Mouse (Mus musculus) erythroblast, embryonic 14.5 days (primary cell): ENCODE results near the gene Haao. TPM values are rescaled to one million over a fixed set of nuclear protein-coding genes. Genes with fewer than 3 reads are reported as not detected.

Experiments used
- H3K27me3 ChIP-seq: 2 replicates; pipeline ENCODE4 v1.6.1; 2012; ENCODE audit warnings: inconsistent platforms; ENCODE audit not compliant: control insufficient read depth
- H3K36me3 ChIP-seq: 2 replicates; pipeline ENCODE4 v1.6.1; 2012; ENCODE audit warnings: mild to moderate bottlenecking, inconsistent platforms; ENCODE audit not compliant: control insufficient read depth
- H3K4me1 ChIP-seq: 2 replicates; pipeline ENCODE4 v1.6.1; 2012; ENCODE audit warnings: inconsistent platforms; ENCODE audit not compliant: control insufficient read depth
- H3K4me3 ChIP-seq: replicated peaks from 2 replicates; pipeline ENCODE3; 2012; ENCODE audit warnings: moderate library complexity, mild to moderate bottlenecking, inconsistent platforms
- H3K9me3 ChIP-seq: 2 replicates; pipeline ENCODE4 v1.6.1; 2012; ENCODE audit warnings: low read length, inconsistent platforms, mixed read lengths; ENCODE audit not compliant: control insufficient read depth
- GATA1 ChIP-seq: IDR thresholded peaks from 2 replicates; pipeline ENCODE4 v1.6.1; 2012; ENCODE audit warnings: low read length, inconsistent platforms, mixed read lengths
- TAL1 ChIP-seq: IDR thresholded peaks from 3 replicates; pipeline ENCODE4 v1.6.1; 2012; ENCODE audit warnings: low read length, inconsistent platforms, mixed read lengths
- polyA plus RNA-seq: library from polyadenylated mRNA; stranded (reverse); fragments of >175 nt; gene quantifications from 2 replicates; pipeline ENCODE4 v1.2.3, GENCODE M21; 2012

Gene Haao
- 0.12 TPM in 1 of 2 replicates, not detected in the other for polyA plus RNA-seq

DNA sequence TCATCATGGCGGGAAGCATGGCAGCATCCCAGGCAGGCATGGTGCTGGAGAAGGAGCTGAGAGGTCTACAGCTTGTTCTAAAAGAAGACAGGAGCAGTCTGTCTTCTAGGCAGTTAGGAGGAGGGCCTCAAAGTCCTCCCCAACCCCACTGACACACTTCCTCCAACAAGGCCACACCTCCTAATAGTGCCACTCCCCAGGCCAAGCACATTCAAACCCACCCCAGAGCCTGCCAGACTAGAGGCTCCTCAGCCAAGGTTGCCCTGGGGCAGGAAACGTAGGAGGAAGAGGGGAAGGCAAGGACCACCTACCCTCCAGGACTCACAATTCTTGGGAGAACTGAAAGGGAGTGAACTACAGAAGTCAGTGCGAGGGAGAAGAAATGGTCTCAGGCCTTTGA is at the start of gene Haao:
Haao (minus strand) TSS at position 149 of the 400 bp plus-strand sequence.
- H3K4me1 ChIP-seq = peaks cover 17% of the 10 kb centered on the region

DNA sequence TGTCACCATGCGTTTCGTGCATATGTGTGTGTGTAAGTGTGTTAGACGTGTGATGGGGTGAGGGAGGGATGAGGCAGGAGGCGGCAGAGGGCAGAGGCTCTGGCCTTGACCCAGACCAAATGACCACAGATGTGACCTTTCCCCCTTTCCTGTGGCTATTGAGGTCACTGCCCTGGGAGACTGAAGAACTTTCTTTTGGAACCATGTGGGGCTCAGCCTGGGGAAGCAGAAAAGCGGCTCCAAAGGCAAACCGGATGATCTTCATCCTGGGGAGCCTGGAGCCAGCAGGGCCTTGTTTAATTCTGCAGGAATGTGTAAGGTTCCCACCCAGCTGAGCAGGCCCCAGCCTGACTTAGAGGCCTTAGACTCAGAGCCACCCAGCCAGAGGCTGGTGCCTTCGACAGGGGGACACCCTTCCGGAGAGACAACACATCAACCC is 49.6 kb upstream of the Haao start:
- Histone ChIP-seq H3K36me3 (no peaks in the 10 kb centered on the region), H3K4me3 (no peak overlapping the region), H3K4me1 (no peaks in the 10 kb centered on the region), H3K27me3 (no peaks in the 10 kb centered on the region), H3K9me3 (no peaks in the 10 kb centered on the region)
- TF ChIP-seq GATA1 (no peak), TAL1 (no peak)

More for the DNA sequence above, at the start of gene Haao:
- no peaks in the 10 kb centered on the region; the same call in 1 of the 2 replicates for H3K36me3 ChIP-seq
- H3K27me3 ChIP-seq = no peaks in the 10 kb centered on the region
- H3K9me3 ChIP-seq = no peaks in the 10 kb centered on the region
- no peak for TF ChIP-seq TAL1
- TF ChIP-seq GATA1 = no peak
- H3K4me3 ChIP-seq = no peak within 1 kb of the TSS

DNA sequence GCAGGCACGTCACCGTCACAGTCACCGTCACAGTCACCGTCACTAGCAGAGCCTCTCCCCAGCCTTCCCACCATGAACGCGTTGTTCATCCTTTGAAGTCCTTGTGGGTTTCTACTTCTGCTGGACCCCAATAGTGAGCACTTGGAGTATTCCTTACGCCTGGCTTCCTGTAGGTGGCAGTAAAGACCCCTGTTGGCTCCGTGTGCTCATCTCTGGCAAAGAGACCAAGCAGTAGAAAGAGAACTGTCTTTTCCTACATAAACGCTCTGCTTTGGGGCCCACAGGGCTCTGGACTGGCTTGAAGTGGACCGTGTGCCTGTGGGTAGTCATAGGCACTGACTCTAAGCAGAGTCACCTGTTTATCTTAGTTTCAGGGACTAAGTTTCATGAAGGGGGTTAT is 49.0 kb upstream of the Haao start:
- TF ChIP-seq TAL1 (no peak), GATA1 (no peak)
- Histone ChIP-seq H3K9me3 (no peaks in the 10 kb centered on the region), H3K4me3 (no peak overlapping the region), H3K4me1 (no peaks in the 10 kb centered on the region), H3K36me3 (no peaks in the 10 kb centered on the region), H3K27me3 (no peaks in the 10 kb centered on the region)

DNA sequence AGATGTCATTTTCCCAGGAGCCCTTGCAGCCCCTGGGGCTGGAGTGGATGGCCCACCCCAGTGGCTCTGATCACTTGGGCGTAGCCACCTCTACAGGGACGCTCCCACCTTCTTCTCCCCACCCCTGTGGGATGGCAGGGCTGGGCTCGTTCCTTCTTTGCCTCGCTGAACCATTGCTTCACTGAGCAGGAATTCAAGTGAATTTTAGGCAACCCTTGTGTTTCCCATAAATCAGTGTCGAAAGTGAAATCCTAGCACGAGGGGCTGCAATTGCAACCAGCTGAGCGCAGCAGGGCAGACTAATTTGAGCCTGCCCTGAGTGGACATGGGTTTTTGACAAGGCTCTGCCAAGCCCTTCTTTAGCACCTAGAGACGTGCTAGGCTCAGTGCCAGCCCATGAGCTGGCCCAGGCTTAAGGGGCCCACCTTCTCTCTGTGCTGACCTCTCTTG is 47.6 kb upstream of the Haao start:
- Histone ChIP-seq H3K4me3 (no peak overlapping the region), H3K4me1 (no peaks in the 10 kb centered on the region), H3K9me3 (no peaks in the 10 kb centered on the region), H3K36me3 (no peaks in the 10 kb centered on the region), H3K27me3 (no peaks in the 10 kb centered on the region)
- no peak for TF ChIP-seq GATA1
- no peak for TF ChIP-seq TAL1

DNA sequence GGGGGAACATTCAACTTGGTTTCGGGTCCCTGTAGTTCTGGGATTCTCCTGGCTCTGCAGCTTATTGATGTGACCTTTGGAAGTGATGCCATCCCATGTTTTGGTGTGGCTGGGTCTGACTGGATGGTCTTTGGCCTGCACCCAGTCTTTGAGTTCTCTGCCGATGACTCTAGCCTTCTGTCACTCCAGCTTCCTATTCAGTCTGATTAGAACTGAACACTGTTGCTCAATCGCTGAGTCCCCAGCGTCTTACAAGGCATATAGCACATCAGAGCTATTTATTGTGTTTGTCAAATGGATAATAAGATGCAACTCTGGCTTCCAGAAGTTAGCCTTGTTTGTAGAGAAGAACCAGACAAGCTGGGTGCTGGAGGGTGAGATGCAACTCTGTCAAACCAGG is 45.4 kb upstream of the Haao start:
- Histone ChIP-seq H3K4me1 (no peaks in the 10 kb centered on the region), H3K27me3 (no peaks in the 10 kb centered on the region), H3K4me3 (no peak overlapping the region), H3K9me3 (no peaks in the 10 kb centered on the region), H3K36me3 (no peaks in the 10 kb centered on the region)
- TF ChIP-seq GATA1 (no peak), TAL1 (no peak)

DNA sequence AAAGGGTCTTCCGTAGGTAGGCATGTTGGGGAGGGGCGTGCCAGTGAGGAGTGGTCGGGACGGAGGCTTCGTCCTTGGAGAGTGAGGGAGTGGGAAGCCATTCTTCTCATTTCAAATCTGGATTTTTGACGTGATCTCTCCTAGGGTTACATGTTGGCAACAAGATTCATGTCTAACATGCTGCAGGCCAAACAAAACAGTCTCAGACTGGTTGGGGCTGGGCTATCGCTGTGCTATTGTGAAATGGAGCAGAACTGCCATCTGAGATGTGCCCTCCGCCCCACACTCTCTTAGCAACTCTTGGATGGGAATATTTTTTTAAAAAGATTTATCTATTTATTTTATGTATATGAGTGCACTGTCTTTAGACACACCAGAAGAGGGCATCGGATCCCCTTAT is 44.1 kb upstream of the Haao start:
- Histone ChIP-seq H3K36me3 (no peaks in the 10 kb centered on the region), H3K4me1 (no peaks in the 10 kb centered on the region), H3K9me3 (no peaks in the 10 kb centered on the region), H3K27me3 (no peaks in the 10 kb centered on the region), H3K4me3 (no peak overlapping the region)
- TF ChIP-seq GATA1 (no peak), TAL1 (no peak)

DNA sequence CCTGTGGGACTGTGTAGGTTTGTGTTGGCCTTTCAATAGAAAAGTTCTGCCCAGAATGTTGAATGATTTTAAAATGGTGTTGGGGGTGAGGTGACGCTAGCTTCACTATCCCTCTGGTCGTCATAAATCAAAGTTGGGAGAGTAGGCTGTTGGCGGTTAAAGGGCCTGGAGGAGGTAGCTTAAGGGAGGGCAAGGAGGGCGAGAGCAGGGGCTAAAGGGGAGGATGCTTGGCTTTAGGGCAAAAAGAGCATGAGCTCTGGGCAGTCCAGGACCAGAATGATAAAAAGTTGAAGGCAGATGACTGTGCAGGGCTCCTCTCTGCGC is 42.6 kb upstream of the Haao start:
- Histone ChIP-seq H3K36me3 (no peaks in the 10 kb centered on the region), H3K4me3 (no peak overlapping the region), H3K4me1 (no peaks in the 10 kb centered on the region), H3K27me3 (no peaks in the 10 kb centered on the region), H3K9me3 (no peaks in the 10 kb centered on the region)
- TF ChIP-seq GATA1 (no peak), TAL1 (no peak)

DNA sequence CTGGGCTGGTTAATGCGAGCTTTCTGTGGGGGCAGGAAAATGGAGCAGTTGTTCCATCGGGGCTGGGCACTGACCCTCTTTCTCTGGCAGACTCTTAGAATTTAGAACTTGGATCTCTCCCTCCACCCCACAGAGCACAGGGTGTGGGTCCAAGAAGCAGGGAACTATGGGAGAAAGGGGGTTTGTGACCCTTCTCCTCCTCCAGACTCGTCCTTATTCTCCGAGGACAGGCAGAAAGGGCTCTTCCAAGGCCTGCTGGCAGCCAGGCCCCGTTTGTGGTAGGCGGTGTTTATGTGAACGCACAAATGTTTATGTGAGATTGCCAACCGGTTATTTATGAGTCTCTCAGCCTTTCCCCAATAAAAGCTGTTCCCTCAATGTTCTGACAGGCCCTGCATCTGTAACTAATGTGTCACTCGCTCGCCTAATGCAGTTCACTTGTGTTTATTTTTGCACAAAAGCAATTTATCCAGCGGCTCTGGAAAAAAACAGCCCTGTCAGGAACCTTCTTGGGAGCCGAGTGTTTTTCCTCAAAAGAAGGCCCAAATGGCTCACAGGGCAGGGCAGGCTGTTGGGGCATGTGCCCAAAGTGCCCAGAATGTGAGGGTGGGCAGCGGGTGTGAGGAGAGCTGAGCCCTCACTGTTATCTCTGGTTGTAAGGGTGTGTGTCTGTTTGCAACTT is 42.1 kb upstream of the Haao start:
- no peak for TF ChIP-seq GATA1
- TF ChIP-seq TAL1 = no peak
- H3K36me3 ChIP-seq = no peaks in the 10 kb centered on the region
- no peaks in the 10 kb centered on the region for H3K9me3 ChIP-seq
- no peak overlapping the region for H3K4me3 ChIP-seq
- no peaks in the 10 kb centered on the region for H3K27me3 ChIP-seq
- H3K4me1 ChIP-seq = no peaks in the 10 kb centered on the region

DNA sequence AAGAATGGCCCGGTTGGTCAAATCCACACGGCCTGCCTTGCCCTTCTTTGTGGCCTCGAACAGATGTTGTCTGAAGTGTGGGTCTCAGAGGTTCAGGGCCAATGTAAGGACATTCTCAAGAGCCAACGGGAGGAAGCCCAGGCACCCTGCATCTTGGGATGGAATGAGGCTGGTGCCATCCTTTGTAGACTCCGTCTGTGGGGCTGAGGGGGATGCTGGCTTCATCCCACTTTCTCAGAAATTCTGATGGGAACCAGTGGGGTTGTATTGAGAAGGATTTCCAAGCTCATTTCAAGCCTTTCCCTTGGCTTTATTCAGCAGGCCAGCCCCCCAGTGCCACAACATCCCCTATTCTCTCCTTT is 41.5 kb upstream of the Haao start:
- H3K27me3 ChIP-seq = no peaks in the 10 kb centered on the region
- no peak overlapping the region for H3K4me3 ChIP-seq
- TF ChIP-seq TAL1 (no peak), GATA1 (no peak)
- no peaks in the 10 kb centered on the region for H3K4me1 ChIP-seq
- H3K36me3 ChIP-seq = no peaks in the 10 kb centered on the region
- no peaks in the 10 kb centered on the region for H3K9me3 ChIP-seq

DNA sequence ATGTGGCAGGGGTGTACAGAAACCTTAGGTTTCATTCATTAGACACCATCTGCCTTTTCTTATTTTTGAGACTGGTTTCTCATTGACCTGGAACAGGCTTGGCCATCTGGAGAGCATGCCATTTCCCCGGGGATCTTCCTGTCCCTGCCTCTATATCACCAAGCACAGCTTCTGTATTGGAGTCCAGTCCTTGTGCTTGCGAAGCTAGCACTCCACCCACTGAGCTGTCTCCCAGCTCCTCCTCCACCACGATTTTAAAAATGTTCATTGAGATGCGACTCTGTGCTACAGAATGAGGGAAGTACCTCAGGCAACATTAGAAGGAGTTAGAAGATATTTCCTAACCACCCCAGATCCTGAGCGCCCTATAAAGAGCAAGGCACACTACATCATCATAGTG is 39.5 kb upstream of the Haao start:
- Histone ChIP-seq H3K27me3 (no peaks in the 10 kb centered on the region), H3K36me3 (no peaks in the 10 kb centered on the region), H3K4me1 (no peaks in the 10 kb centered on the region), H3K9me3 (no peaks in the 10 kb centered on the region), H3K4me3 (no peak overlapping the region)
- TF ChIP-seq GATA1 = no peak
- TF ChIP-seq TAL1 = no peak
